Mouse (Mus musculus) ES-E14 (cell line): ENCODE results near the gene Polr2l.

Experiments
- CHD2 ChIP-seq: IDR thresholded peaks from 2 replicates; pipeline ENCODE4 v1.6.1; 2014; ENCODE audit warnings: mild to moderate bottlenecking, low read depth, low read length, inconsistent platforms
- MAFK ChIP-seq: IDR thresholded peaks from 2 replicates; pipeline ENCODE4 v1.6.1; 2014; ENCODE audit warnings: mild to moderate bottlenecking, low read depth, low read length, inconsistent platforms; ENCODE audit not compliant: insufficient read depth
- ZC3H11A ChIP-seq: IDR thresholded peaks from 2 replicates; pipeline ENCODE4 v1.6.1; 2012; ENCODE audit warnings: low read depth, mild to moderate bottlenecking, inconsistent platforms, low read length, borderline replicate concordance
- ZNF384 ChIP-seq: IDR thresholded peaks from 2 replicates; pipeline ENCODE4 v1.6.1; 2012; ENCODE audit warnings: low read depth, low read length, inconsistent platforms

DNA sequence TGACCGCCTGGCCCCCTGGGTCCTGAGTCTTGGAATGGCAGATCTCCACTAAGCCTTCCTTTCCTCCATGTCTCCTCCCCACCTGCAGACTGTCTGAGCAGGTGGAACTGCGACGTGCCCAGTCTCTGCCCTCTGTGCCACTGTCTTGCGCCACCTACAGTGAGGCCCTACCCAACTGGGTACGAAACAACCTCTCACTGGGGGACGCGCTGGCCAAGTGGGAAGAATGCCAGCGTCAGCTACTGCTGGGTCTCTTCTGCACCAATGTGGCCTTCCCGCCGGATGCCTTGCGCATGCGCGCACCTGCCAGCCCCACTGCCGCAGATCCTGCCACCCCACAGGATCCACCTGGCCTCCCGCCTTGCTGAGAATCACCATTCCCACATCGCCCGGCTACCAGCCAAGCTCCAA is 15.6 kb downstream of the Polr2l start:
- TF ChIP-seq CHD2, result no peak
- no peak for TF ChIP-seq MAFK
- no peak for TF ChIP-seq ZC3H11A
- TF ChIP-seq ZNF384, result no peak
